Mouse (Mus musculus): ENCODE data around the gene Sema5a. TPM values are rescaled to one million over a fixed set of nuclear protein-coding genes. Genes with fewer than 3 reads are reported as not detected.

The Sema5a gene
- total and polyA plus RNA-seq, 2 experiments from 2014 or later: 7.6 to 21.5 TPM

DNA sequence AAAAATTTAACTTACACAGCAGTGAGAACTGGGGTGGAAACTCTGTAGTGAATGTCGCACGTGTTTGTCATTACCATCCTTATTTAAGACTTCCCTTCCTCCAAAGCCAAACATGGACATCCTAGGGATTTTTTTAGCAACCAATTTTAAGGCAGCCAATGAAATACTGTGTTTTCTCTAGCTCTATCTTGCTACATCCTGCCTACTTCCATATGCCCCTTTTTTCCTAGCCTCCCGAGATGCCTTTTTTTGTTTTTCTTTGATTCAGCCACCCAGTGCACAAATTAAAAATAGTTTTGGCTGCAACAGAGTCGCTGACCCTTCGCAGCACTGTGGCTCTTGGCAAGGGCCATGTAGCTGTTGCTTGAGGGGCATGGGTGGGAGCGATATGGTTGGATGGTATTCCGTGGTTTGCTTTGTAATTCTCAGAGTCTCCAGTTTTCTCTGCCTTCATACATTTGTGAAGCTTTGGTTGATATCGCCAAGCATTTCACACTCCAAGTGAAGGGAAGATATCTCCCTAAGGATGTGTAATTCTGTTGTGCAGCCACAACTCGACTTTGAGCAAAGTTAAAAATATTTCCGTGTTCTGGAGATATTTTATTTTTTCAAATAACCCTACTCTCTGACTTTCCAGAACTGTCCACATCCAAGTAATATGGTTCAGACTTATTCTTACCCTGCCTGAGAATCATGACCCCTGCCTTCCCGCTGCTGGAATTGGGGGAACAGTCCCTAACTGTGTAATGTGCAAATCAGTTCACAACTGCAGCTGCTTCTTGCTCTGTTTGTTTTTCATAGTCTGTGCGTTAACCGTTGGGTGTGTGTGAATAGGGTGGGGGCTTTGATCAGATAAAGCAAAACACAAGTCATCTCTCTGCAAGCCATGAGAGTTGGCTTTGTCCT is 188.6 kb downstream of the Sema5a start:
- Histone ChIP-seq H3K4me1 (ENCODE audit: insufficient read depth) (no peaks in the 10 kb centered on the region; the same call in 1 of the 2 replicates), H3K27me3 (ENCODE audit: insufficient read depth, low read length) (no peaks in the 10 kb centered on the region), H3K4me3 (ENCODE audit: low read depth, low read length) (no peak overlapping the region), H3K36me3 (ENCODE audit: insufficient read depth) (no peaks in the 10 kb centered on the region), H3K27ac (ENCODE audit: low read depth, low read length) (peak overlapping the region; percentile 72), H3K4me2 (ENCODE audit: low read depth) (peak overlapping the region; percentile 16), H3K9ac (no peak overlapping the region), H3K9me3 (ENCODE audit: low read length) (no peaks in the 10 kb centered on the region)
- DNase-seq (peak; percentile 55), ATAC-seq (peak; percentile 81)
- 47% methylated on average over 13 of the region's 13 CpGs for WGBS
- TF ChIP-seq CTCF (IDR thresholded peaks at IDR 0.05; ENCODE audit: low read depth): no peak

DNA sequence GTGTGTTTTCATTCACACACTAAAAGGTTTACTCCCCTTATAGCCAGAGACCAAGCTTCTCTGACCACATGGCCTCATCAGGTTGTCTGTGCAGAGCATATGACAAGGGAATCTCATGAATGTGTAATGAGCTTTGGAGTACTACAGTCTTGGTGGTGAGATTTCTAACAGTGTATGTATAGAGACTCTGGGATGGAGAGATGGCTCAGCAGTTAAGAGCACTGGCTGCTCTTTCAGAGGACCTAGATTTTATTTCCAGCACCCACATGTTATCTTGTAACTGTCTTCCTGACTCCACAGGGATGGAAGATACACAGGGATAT is 189.2 kb downstream of the Sema5a start:
- Histone ChIP-seq H3K4me1 (ENCODE audit: insufficient read depth) (no peaks in the 10 kb centered on the region; the same call in 1 of the 2 replicates), H3K4me2 (ENCODE audit: low read depth) (0 out of 2 replicates have a peak overlapping the region, but pooled peaks have one; percentile 6), H3K9me3 (ENCODE audit: low read length) (no peaks in the 10 kb centered on the region), H3K27ac (ENCODE audit: low read depth, low read length) (no peak overlapping the region), H3K4me3 (ENCODE audit: low read depth, low read length) (no peak overlapping the region), H3K27me3 (ENCODE audit: insufficient read depth, low read length) (no peaks in the 10 kb centered on the region), H3K36me3 (ENCODE audit: insufficient read depth) (no peaks in the 10 kb centered on the region), H3K9ac (no peak overlapping the region)
- TF ChIP-seq CTCF (IDR thresholded peaks at IDR 0.05; ENCODE audit: low read depth): no peak
- DNase-seq (peak; percentile 35), ATAC-seq (peak; percentile 67)

DNA sequence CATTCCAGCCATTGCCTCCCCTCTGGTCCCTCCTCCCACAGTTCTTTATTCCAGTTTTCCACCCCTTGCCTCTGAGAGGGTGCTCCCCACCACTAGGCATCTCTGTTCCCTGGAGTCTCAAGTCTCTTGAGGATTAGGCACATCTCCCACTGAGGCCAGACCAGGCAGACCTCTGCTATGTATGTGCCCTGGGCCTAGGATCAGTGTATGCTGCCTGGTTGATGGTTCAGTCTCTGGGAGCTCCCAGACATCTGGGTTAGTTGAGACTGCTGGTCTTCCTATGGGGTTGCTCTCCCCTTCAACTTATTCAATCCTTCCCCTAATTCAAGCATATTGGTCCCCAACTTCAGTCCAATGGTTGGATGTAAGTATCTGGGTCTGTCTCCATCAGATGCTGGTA is 189.7 kb downstream of the Sema5a start:
- no peak for TF ChIP-seq CTCF (IDR thresholded peaks at IDR 0.05; ENCODE audit: low read depth)
- H3K9ac ChIP-seq: no peak overlapping the region
- H3K4me3 ChIP-seq (ENCODE audit: low read depth, low read length): no peak overlapping the region
- no peak overlapping the region for H3K27ac ChIP-seq (ENCODE audit: low read depth, low read length)
- H3K27me3 ChIP-seq (ENCODE audit: insufficient read depth, low read length): no peaks in the 10 kb centered on the region
- H3K36me3 ChIP-seq (ENCODE audit: insufficient read depth): no peaks in the 10 kb centered on the region
- no peak for DNase-seq
- ATAC-seq: no peak
- no peaks in the 10 kb centered on the region for H3K9me3 ChIP-seq (ENCODE audit: low read length)
- no peak overlapping the region for H3K4me2 ChIP-seq (ENCODE audit: low read depth)
- H3K4me1 ChIP-seq (ENCODE audit: insufficient read depth): no peaks in the 10 kb centered on the region; the same call in 1 of the 2 replicates

DNA sequence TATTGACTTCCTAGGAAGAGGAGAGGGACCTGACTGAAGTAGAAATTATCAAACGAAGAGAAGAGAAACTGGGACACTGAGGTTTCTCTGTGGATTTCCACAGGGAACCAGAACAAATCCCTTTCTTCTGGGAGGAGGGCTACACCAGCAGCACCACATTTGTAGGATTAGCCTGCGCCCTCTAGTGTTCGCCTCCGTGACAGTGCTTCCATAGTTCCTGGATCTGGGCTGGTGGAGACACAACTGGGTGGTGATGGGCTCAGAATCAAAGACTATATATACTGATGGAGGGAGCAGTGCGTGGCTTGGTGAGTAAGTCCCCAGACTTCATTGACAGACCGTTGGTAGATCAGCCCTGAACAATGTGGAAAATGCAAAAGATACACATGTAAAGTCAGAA is 193.0 kb downstream of the Sema5a start:
- Histone ChIP-seq H3K4me3 (ENCODE audit: low read depth, low read length) (no peak overlapping the region), H3K27me3 (ENCODE audit: insufficient read depth, low read length) (no peaks in the 10 kb centered on the region), H3K9ac (no peak overlapping the region), H3K4me2 (ENCODE audit: low read depth) (no peak overlapping the region), H3K4me1 (ENCODE audit: insufficient read depth) (no peaks in the 10 kb centered on the region; the same call in 1 of the 2 replicates), H3K9me3 (ENCODE audit: low read length) (no peaks in the 10 kb centered on the region), H3K27ac (ENCODE audit: low read depth, low read length) (no peak overlapping the region), H3K36me3 (ENCODE audit: insufficient read depth) (no peaks in the 10 kb centered on the region; the same call in 1 of the 2 replicates)
- peak; percentile 66 for DNase-seq
- WGBS: 25% methylated on average over 6 of the region's 6 CpGs
- peak; percentile 78 for TF ChIP-seq CTCF (IDR thresholded peaks at IDR 0.05; ENCODE audit: low read depth)
- ATAC-seq: peak; percentile 45; the same call in 1 of the 2 replicates

DNA sequence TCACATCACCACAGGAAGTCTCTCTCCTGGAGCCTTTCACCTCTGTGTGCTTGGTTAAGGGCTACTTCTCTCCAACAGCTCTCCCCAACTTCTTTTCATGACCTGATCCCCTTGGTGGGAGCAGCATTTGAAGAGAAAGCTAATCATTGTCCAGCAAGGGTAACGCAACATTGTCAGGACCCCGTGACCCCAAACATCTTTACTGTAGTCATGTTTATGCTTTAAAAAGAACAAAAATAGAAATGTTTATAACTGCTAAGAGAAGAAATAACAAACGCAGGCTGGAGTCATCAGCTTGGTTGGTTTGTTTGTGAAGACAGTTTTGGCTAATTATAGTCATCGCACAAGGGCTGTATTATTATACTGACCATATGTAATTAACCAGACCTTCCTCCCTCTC is 198.1 kb downstream of the Sema5a start:
- Histone ChIP-seq H3K4me1 (ENCODE audit: insufficient read depth) (no peaks in the 10 kb centered on the region), H3K4me2 (ENCODE audit: low read depth) (no peak overlapping the region), H3K9me3 (ENCODE audit: low read length) (no peaks in the 10 kb centered on the region), H3K36me3 (ENCODE audit: insufficient read depth) (no peaks in the 10 kb centered on the region; the same call in 1 of the 2 replicates), H3K9ac (no peak overlapping the region), H3K27ac (ENCODE audit: low read depth, low read length) (no peak overlapping the region), H3K27me3 (ENCODE audit: insufficient read depth, low read length) (no peaks in the 10 kb centered on the region), H3K4me3 (ENCODE audit: low read depth, low read length) (no peak overlapping the region)
- no peak for DNase-seq
- ATAC-seq: no peak
- no peak for TF ChIP-seq CTCF (IDR thresholded peaks at IDR 0.05; ENCODE audit: low read depth)
- WGBS: 84% methylated on average over 4 of the region's 4 CpGs

DNA sequence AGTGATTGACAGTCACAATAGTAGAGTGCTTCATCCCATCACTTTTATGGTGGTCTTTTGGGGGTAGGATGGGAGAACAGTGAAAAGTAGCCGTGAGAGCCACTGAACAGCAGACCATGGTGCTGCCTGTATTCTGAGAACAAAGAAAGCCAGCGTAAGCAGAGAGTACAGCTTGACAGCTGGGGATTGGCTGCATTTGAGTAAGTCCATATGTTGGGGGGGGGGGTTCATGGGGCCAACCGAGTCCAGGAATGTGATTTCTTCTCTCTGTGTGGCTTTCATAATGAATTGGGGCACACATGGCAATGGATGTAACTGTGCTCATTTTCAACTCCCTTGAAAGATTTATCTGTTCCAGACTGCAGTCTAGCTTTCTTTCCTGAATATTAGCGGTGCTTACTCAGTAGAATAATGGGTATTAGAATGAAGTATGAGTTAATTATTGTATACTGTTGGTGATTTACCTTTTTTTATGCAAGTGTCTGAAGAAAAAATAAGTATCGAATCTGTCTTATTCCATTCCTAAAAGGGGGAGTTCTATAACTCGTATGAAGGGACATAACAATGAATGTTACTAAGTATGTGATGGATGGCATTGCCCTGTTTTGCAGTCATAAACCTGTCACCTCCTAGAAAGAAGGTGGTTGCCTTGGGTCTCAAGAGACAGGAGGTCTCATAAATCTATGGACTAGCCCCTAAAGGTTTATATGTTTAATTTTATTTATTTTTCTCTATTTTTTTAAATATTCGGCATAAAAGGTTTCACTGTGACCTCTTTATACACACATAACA is 203.1 kb downstream of the Sema5a start:
- H3K9me3 ChIP-seq (ENCODE audit: low read length): no peaks in the 10 kb centered on the region
- no peak for DNase-seq
- ATAC-seq: no peak
- no peak overlapping the region for H3K27ac ChIP-seq (ENCODE audit: low read depth, low read length)
- no peaks in the 10 kb centered on the region for H3K36me3 ChIP-seq (ENCODE audit: insufficient read depth)
- WGBS: 65% methylated on average over 7 of the region's 7 CpGs
- no peak overlapping the region for H3K4me3 ChIP-seq (ENCODE audit: low read depth, low read length)
- H3K4me2 ChIP-seq (ENCODE audit: low read depth): no peak overlapping the region
- no peak for TF ChIP-seq CTCF (IDR thresholded peaks at IDR 0.05; ENCODE audit: low read depth)
- no peaks in the 10 kb centered on the region for H3K27me3 ChIP-seq (ENCODE audit: insufficient read depth, low read length)
- H3K9ac ChIP-seq: no peak overlapping the region
- no peaks in the 10 kb centered on the region for H3K4me1 ChIP-seq (ENCODE audit: insufficient read depth)

DNA sequence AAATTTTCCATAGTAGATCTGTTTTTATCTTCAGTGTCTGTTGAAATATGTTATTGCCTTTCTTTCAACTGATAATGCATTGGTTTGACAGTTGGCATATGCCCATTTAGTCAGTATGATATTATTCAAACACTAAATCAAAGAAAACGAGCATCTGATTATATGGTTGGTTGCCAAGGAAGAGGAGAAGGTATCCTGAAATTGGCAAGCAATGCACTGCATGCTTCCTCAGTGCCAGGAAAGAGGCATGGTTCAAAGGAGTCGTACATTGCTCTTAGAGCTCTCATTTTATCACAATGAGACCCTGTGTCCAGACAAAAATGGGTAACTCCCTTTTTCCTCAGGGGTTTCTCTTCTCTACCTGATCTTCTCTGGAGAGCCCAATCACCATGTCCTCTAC is 214.4 kb downstream of the Sema5a start:
- no peak for ATAC-seq
- no peak overlapping the region for H3K4me3 ChIP-seq (ENCODE audit: low read depth, low read length)
- no peaks in the 10 kb centered on the region for H3K9me3 ChIP-seq (ENCODE audit: low read length)
- no peak overlapping the region for H3K4me2 ChIP-seq (ENCODE audit: low read depth)
- H3K27ac ChIP-seq (ENCODE audit: low read depth, low read length): no peak overlapping the region
- no peak for DNase-seq
- 31% methylated on average over 2 of the region's 2 CpGs for WGBS
- no peaks in the 10 kb centered on the region for H3K27me3 ChIP-seq (ENCODE audit: insufficient read depth, low read length)
- H3K9ac ChIP-seq: no peak overlapping the region
- H3K36me3 ChIP-seq (ENCODE audit: insufficient read depth): no peaks in the 10 kb centered on the region
- H3K4me1 ChIP-seq (ENCODE audit: insufficient read depth): no peaks in the 10 kb centered on the region
- TF ChIP-seq CTCF (IDR thresholded peaks at IDR 0.05; ENCODE audit: low read depth): no peak

Data from forebrain, postnatal 0 days (tissue).